Mouse (Mus musculus) MEL (cell line): ENCODE measurements around the gene Chuk.

Experiments used
- CTCF ChIP-seq, 3 experiments: IDR thresholded peaks in 2 of 3; conservative IDR thresholded peaks in 1 of 3; 2 replicates each; pipeline ENCODE4 v1.5.1; 2011 to 2012; ENCODE audit warnings: low read length in 3 of 3, low read depth in 2 of 3, mild to moderate bottlenecking in 2 of 3, improper control_type of control experiment in 1 of 3, inconsistent platforms in 1 of 3, mixed read lengths in 1 of 3, moderate library complexity in 1 of 3; ENCODE audit not compliant: control insufficient read depth in 1 of 3, insufficient read depth in 1 of 3, poor library complexity in 1 of 3, severe bottlenecking in 1 of 3
- ELF1 ChIP-seq: IDR thresholded peaks from 2 replicates; pipeline ENCODE4 v1.6.1; 2014; ENCODE audit warnings: low read depth, mild to moderate bottlenecking, inconsistent platforms, low read length, improper control_type of control experiment, moderate library complexity
- EP300 ChIP-seq, 2 experiments: IDR thresholded peaks; 2 replicates each; pipeline ENCODE4 v1.6.1; 2011; ENCODE audit warnings: improper control_type of control experiment in 2 of 2, low read length in 2 of 2, low read depth in 1 of 2, mild to moderate bottlenecking in 1 of 2

DNA sequence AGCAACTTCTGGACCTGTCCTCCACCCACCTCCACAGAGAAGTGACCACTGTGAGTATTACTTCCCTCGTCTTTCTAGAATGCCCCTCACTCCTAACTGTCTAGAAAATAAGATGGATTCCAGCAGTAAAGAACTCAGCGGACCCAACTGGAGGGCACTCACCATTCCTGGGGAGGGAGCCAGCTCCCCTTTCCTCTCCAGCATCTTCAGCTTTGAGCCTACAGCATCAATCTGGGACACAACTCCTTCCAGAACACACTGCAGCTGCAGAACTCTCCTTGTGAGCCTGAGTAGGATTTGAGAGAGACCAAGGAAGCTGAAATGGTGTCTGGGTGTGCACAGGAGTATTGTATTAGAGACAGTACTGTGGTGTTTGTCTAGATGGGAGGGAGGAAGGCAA, 41.7 kb upstream of the Chuk start:
- TF ChIP-seq EP300 (IDR thresholded peaks at IDR 0.05; ENCODE audit: low read depth in 1 of 2, low read length in 2 of 2): no peak
- no peak for TF ChIP-seq ELF1
- no peak for TF ChIP-seq CTCF (IDR thresholded peaks at IDR 0.05 in 2 of 3, conservative IDR thresholded peaks at IDR 0.05 in 1 of 3; ENCODE audit: control insufficient read depth in 1 of 3, insufficient read depth in 1 of 3, low read depth in 2 of 3, low read length in 3 of 3, poor library complexity in 1 of 3, severe bottlenecking in 1 of 3)
